Mouse (Mus musculus): Measurements from ENCODE around the gene Trp53. TPM values are rescaled to one million over a fixed set of nuclear protein-coding genes. Genes with fewer than 3 reads are reported as not detected.
"Not testable (repeated sequence)": the region's sequence is repeated elsewhere in the genome, so short reads cannot be mapped to it uniquely, and the experiment has no call there.

The Trp53 gene
- polyA plus RNA-seq, 1 experiment, result 230 TPM

- Histone ChIP-seq H3K9me3 (replicated peaks; ENCODE audit: control insufficient read depth, insufficient read depth, low read length, poor library complexity, severe bottlenecking) (no peaks in the 10 kb centered on the region), H3K36me3 (ENCODE audit: control insufficient read depth, insufficient read depth, low read length, poor library complexity, severe bottlenecking) (no peaks in the 10 kb centered on the region), H3K4me1 (ENCODE audit: control insufficient read depth, insufficient read depth, low read length) (peaks cover 3% of the 10 kb centered on the region), H3K27me3 (ENCODE audit: control insufficient read depth, insufficient read depth, low read length, poor library complexity, severe bottlenecking) (no peaks in the 10 kb centered on the region), H3K9ac (ENCODE audit: low read depth, poor library complexity, severe bottlenecking) (peak overlapping the region; percentile 45), H3K4me3 (ENCODE audit: low read depth, low read length) (peak overlapping the region; percentile 19), H3K27ac (ENCODE audit: insufficient read depth, low read length) (no peak overlapping the region)
- TF ChIP-seq CTCF (IDR thresholded peaks at IDR 0.05; ENCODE audit: low read depth, low read length) (peak; percentile 79), POLR2A (IDR thresholded peaks at IDR 0.05; ENCODE audit: insufficient read depth, low read length) (no peak), EP300 (IDR thresholded peaks at IDR 0.05; ENCODE audit: insufficient read depth, low read depth, low read length) (0 out of 2 replicates have a peak, but pooled peaks have one; percentile 28)
Observed at GRCm38 (mm10) chr11:69613553-69614256, 33.5 kb downstream of the Trp53 start.

GRCm38 (mm10) chr11:69614257-69614588, 34.1 kb downstream of the Trp53 start:
- not testable (repeated sequence) for H3K27ac ChIP-seq (ENCODE audit: insufficient read depth, low read length); H3K9me3 ChIP-seq (replicated peaks; ENCODE audit: control insufficient read depth, insufficient read depth, low read length, poor library complexity, severe bottlenecking); H3K27me3 ChIP-seq (ENCODE audit: control insufficient read depth, insufficient read depth, low read length, poor library complexity, severe bottlenecking); H3K36me3 ChIP-seq (ENCODE audit: control insufficient read depth, insufficient read depth, low read length, poor library complexity, severe bottlenecking); H3K4me1 ChIP-seq (ENCODE audit: control insufficient read depth, insufficient read depth, low read length)
- peak overlapping the region; percentile 15; the same call in 1 of the 2 replicates for H3K9ac ChIP-seq (ENCODE audit: low read depth, poor library complexity, severe bottlenecking)
- peak overlapping the region; percentile 25 for H3K4me3 ChIP-seq (ENCODE audit: low read depth, low read length)

GRCm38 (mm10) chr11:69616781-69617180, 36.6 kb downstream of the Trp53 start:
- H3K9me3 ChIP-seq (replicated peaks; ENCODE audit: control insufficient read depth, insufficient read depth, low read length, poor library complexity, severe bottlenecking), result no peaks in the 10 kb centered on the region
- no peak overlapping the region for H3K9ac ChIP-seq (ENCODE audit: low read depth, poor library complexity, severe bottlenecking)
- H3K36me3 ChIP-seq (ENCODE audit: control insufficient read depth, insufficient read depth, low read length, poor library complexity, severe bottlenecking), result no peaks in the 10 kb centered on the region
- peaks cover 3% of the 10 kb centered on the region for H3K4me1 ChIP-seq (ENCODE audit: control insufficient read depth, insufficient read depth, low read length)
- no peak overlapping the region for H3K4me3 ChIP-seq (ENCODE audit: low read depth, low read length)
- no peaks in the 10 kb centered on the region for H3K27me3 ChIP-seq (ENCODE audit: control insufficient read depth, insufficient read depth, low read length, poor library complexity, severe bottlenecking)
- no peak overlapping the region for H3K27ac ChIP-seq (ENCODE audit: insufficient read depth, low read length)
- TF ChIP-seq EP300 (IDR thresholded peaks at IDR 0.05; ENCODE audit: insufficient read depth, low read depth, low read length) (no peak), POLR2A (IDR thresholded peaks at IDR 0.05; ENCODE audit: insufficient read depth, low read length) (no peak), CTCF (IDR thresholded peaks at IDR 0.05; ENCODE audit: low read depth, low read length) (no peak)

- H3K36me3 ChIP-seq (ENCODE audit: control insufficient read depth, insufficient read depth, low read length, poor library complexity, severe bottlenecking), result no peaks in the 10 kb centered on the region
- H3K9ac ChIP-seq (ENCODE audit: low read depth, poor library complexity, severe bottlenecking), result no peak within 1 kb of the TSS
- H3K27me3 ChIP-seq (ENCODE audit: control insufficient read depth, insufficient read depth, low read length, poor library complexity, severe bottlenecking), result no peaks in the 10 kb centered on the region
- no peak within 1 kb of the TSS for H3K27ac ChIP-seq (ENCODE audit: insufficient read depth, low read length)
- TF ChIP-seq POLR2A (IDR thresholded peaks at IDR 0.05; ENCODE audit: insufficient read depth, low read length) (no peak), EP300 (IDR thresholded peaks at IDR 0.05; ENCODE audit: insufficient read depth, low read depth, low read length) (no peak), CTCF (IDR thresholded peaks at IDR 0.05; ENCODE audit: low read depth, low read length) (no peak)
- H3K9me3 ChIP-seq (replicated peaks; ENCODE audit: control insufficient read depth, insufficient read depth, low read length, poor library complexity, severe bottlenecking), result no peaks in the 10 kb centered on the region
- peaks cover 3% of the 10 kb centered on the region for H3K4me1 ChIP-seq (ENCODE audit: control insufficient read depth, insufficient read depth, low read length)
- no peak within 1 kb of the TSS for H3K4me3 ChIP-seq (ENCODE audit: low read depth, low read length)
Observed at GRCm38 (mm10) chr11:69617805-69618204, 37.6 kb downstream of the Trp53 start, which contains the start of gene Shbg. TSS of gene Shbg (minus strand) at chr11:69617905.

- Histone ChIP-seq H3K9ac (ENCODE audit: low read depth, poor library complexity, severe bottlenecking) (no peak overlapping the region), H3K4me3 (ENCODE audit: low read depth, low read length) (no peak overlapping the region), H3K9me3 (replicated peaks; ENCODE audit: control insufficient read depth, insufficient read depth, low read length, poor library complexity, severe bottlenecking) (no peaks in the 10 kb centered on the region), H3K27ac (ENCODE audit: insufficient read depth, low read length) (no peak overlapping the region), H3K36me3 (ENCODE audit: control insufficient read depth, insufficient read depth, low read length, poor library complexity, severe bottlenecking) (no peaks in the 10 kb centered on the region), H3K4me1 (ENCODE audit: control insufficient read depth, insufficient read depth, low read length) (no peaks in the 10 kb centered on the region), H3K27me3 (ENCODE audit: control insufficient read depth, insufficient read depth, low read length, poor library complexity, severe bottlenecking) (no peaks in the 10 kb centered on the region)
- TF ChIP-seq EP300 (IDR thresholded peaks at IDR 0.05; ENCODE audit: insufficient read depth, low read depth, low read length) (no peak), POLR2A (IDR thresholded peaks at IDR 0.05; ENCODE audit: insufficient read depth, low read length) (no peak), CTCF (IDR thresholded peaks at IDR 0.05; ENCODE audit: low read depth, low read length) (no peak)
Observed at GRCm38 (mm10) chr11:69620394-69621081, 40.4 kb downstream of the Trp53 start.

- TF ChIP-seq POLR2A (IDR thresholded peaks at IDR 0.05; ENCODE audit: insufficient read depth, low read length), result no peak
- TF ChIP-seq CTCF (IDR thresholded peaks at IDR 0.05; ENCODE audit: low read depth, low read length), result no peak
- no peak for TF ChIP-seq EP300 (IDR thresholded peaks at IDR 0.05; ENCODE audit: insufficient read depth, low read depth, low read length)
- no peak within 1 kb of the TSS for H3K27ac ChIP-seq (ENCODE audit: insufficient read depth, low read length)
- peak within 1 kb of the TSS; percentile 55 for H3K9ac ChIP-seq (ENCODE audit: low read depth, poor library complexity, severe bottlenecking)
Observed at GRCm38 (mm10) chr11:69621571-69622268, 41.6 kb downstream of the Trp53 start, which contains the start of gene Sat2. TSS of gene Sat2 (plus strand) at chr11:69622024.

More at GRCm38 (mm10) chr11:69621571-69622268, 41.6 kb downstream of the Trp53 start, which contains the start of gene Sat2:
- Histone ChIP-seq H3K27me3 (ENCODE audit: control insufficient read depth, insufficient read depth, low read length, poor library complexity, severe bottlenecking) (no peaks in the 10 kb centered on the region), H3K4me1 (ENCODE audit: control insufficient read depth, insufficient read depth, low read length) (no peaks in the 10 kb centered on the region), H3K4me3 (ENCODE audit: low read depth, low read length) (peak within 1 kb of the TSS; percentile 71), H3K9me3 (replicated peaks; ENCODE audit: control insufficient read depth, insufficient read depth, low read length, poor library complexity, severe bottlenecking) (no peaks in the 10 kb centered on the region), H3K36me3 (ENCODE audit: control insufficient read depth, insufficient read depth, low read length, poor library complexity, severe bottlenecking) (no peaks in the 10 kb centered on the region)
